Mouse (Mus musculus) C2C12 (cell line): ENCODE measurements at regions not wholly inside any gene's neighbourhood (a gene's known extent, or its start where the extent isn't known, plus 50 kb on each side); places are given as distances from the start of the nearest gene placed in this dataset.

Experiments
- H3K27me3 ChIP-seq: one replicate; pipeline ENCODE4 v1.6.1; 2011; ENCODE audit not compliant: control insufficient read depth, insufficient read depth, insufficient read length
- H3K36me3 ChIP-seq: one replicate; pipeline ENCODE4 v1.6.1; 2011; ENCODE audit not compliant: control insufficient read depth, insufficient read depth
- H3K4me3 ChIP-seq: one replicate; pipeline ENCODE4 v1.5.1; 2011; ENCODE audit warnings: mild to moderate bottlenecking, control low read depth; ENCODE audit not compliant: poor library complexity, insufficient read depth, severe bottlenecking
- H3K79me2 ChIP-seq: one replicate; pipeline ENCODE4 v1.6.1; 2011; ENCODE audit not compliant: control insufficient read depth, insufficient read depth
- H3K79me3 ChIP-seq: one replicate; pipeline ENCODE4 v1.6.1; 2011; ENCODE audit warnings: low read depth, control low read depth
- H3ac ChIP-seq: one replicate; pipeline ENCODE3; 2011; ENCODE audit warnings: low read depth; ENCODE audit not compliant: control insufficient read depth, insufficient read length
- CEBPB ChIP-seq: IDR thresholded peaks from one replicate; pipeline ENCODE4 v1.6.1; 2011; ENCODE audit warnings: low read depth, mild to moderate bottlenecking, control low read depth, moderate library complexity
- CTCF ChIP-seq: IDR thresholded peaks from one replicate; pipeline ENCODE4 v1.5.1; 2011; ENCODE audit not compliant: control insufficient read depth, insufficient read depth, insufficient read length
- FOSL1 ChIP-seq: IDR thresholded peaks from one replicate; pipeline ENCODE4 v1.8.0; 2011; ENCODE audit warnings: mild to moderate bottlenecking, low read length; ENCODE audit not compliant: poor library complexity, insufficient read depth, severe bottlenecking
- MAX ChIP-seq: IDR thresholded peaks from one replicate; pipeline ENCODE4 v1.6.1; 2011; ENCODE audit warnings: mild to moderate bottlenecking, control low read depth
- MYOD1 ChIP-seq: IDR thresholded peaks from one replicate; pipeline ENCODE4 v1.6.1; 2011; ENCODE audit warnings: low read depth; ENCODE audit not compliant: control insufficient read depth, insufficient read length
- MYOG ChIP-seq: IDR thresholded peaks from one replicate; pipeline ENCODE4 v1.6.1; 2011; ENCODE audit not compliant: control insufficient read depth, insufficient read length; ENCODE audit errors: extremely low read depth
- USF1 ChIP-seq: IDR thresholded peaks from one replicate; pipeline ENCODE4 v1.6.1; 2011; ENCODE audit warnings: low read depth, mild to moderate bottlenecking, control low read depth, moderate library complexity

DNA sequence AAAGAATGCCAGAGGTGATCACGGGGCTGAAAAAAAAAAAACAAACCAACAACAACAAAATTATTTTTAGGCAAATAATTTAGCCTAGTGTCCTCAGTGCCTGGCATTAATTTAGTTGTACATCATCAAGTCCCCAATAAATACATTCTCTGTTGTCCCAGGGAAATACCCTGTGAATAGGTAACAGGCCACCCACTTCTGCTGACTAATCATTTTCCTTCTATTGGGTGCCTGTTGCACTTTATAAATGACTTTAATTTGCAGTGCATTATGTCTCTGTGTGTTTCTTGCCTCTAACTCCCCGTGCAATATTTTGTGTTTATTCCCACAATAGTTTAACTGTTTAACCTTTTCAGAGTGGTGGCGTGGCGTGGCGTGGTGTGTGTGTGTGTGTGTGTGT is 168.9 kb downstream of the Cbln1 start:
- no peak for TF ChIP-seq MYOD1
- no peak for TF ChIP-seq USF1
- TF ChIP-seq MAX, result no peak
- TF ChIP-seq MYOG, result no peak
- H3K4me3 ChIP-seq, result no peak overlapping the region
- H3K79me3 ChIP-seq, result no peaks in the 10 kb centered on the region
- H3ac ChIP-seq, result no peak overlapping the region
- H3K79me2 ChIP-seq, result no peaks in the 10 kb centered on the region
- H3K27me3 ChIP-seq, result no peaks in the 10 kb centered on the region
- H3K36me3 ChIP-seq, result no peaks in the 10 kb centered on the region

DNA sequence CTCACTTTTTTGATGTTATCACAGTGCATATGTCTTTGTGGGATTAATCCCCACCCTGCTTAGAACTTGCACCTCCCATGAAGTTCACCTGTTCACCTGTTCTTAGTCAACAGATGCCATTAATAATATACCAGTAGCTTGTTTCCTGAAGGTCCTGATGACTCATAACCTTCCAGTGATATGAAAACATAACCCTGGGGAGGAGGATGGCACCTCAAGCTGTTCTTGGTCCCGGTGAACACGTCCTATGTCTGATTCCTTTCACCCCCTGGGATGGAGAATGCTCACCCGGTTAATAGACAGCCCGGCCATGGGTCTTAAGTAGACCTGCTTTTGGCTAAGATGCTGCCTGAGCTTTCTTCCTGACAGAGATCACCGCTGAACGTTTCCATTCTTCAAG is 174.6 kb downstream of the Cbln1 start:
- TF ChIP-seq CEBPB (no peak), MAX (no peak), FOSL1 (no peak), MYOD1 (no peak), CTCF (no peak), MYOG (no peak), USF1 (no peak)
- Histone ChIP-seq H3K36me3 (no peaks in the 10 kb centered on the region), H3K4me3 (no peak overlapping the region), H3ac (no peak overlapping the region), H3K79me2 (no peaks in the 10 kb centered on the region), H3K79me3 (no peaks in the 10 kb centered on the region), H3K27me3 (no peaks in the 10 kb centered on the region)

DNA sequence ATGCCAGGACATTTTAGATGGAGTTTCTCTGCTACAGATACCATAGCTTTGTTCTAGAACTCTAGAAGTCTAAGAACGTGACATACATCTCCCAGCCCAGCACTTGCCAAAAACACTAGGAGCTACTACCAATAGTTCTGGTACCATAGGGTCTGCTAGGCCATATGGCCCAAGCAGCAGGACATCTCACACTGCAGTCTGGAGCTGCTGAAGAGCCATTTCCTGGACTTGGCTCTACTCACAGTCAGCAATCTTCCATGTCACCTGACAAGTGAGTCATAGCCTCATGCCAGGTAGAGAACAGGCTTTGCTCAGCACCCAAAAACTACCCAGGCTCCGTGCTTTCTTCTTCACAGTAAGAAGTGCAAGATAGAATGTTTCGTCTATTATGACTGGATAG is 175.1 kb downstream of the Cbln1 start:
- no peaks in the 10 kb centered on the region for H3K27me3 ChIP-seq
- no peak overlapping the region for H3ac ChIP-seq
- TF ChIP-seq CTCF, result no peak
- TF ChIP-seq MYOD1, result no peak
- TF ChIP-seq USF1, result no peak
- H3K36me3 ChIP-seq, result no peaks in the 10 kb centered on the region
- H3K4me3 ChIP-seq, result no peak overlapping the region
- no peaks in the 10 kb centered on the region for H3K79me2 ChIP-seq
- H3K79me3 ChIP-seq, result no peaks in the 10 kb centered on the region

DNA sequence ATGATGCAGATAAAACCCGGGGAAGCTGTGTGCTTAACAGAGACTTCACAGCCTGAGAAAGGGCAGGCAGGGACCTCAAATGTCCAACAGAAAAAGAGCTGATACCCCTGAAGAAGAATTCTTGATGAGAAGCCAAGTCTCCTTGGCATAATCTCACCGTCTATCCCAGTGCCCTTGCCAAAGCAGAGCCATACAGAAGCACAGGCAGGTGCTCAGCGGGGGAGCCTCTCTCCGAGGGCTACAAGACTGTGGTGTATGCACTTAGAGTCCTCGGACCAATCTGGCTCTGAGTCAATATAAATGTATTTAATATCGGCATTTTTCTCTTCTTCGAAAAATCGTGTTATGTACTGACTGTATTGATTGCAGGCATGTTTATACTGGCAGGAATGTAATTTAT is 186.3 kb downstream of the Cbln1 start:
- H3K79me3 ChIP-seq, result no peaks in the 10 kb centered on the region
- H3K4me3 ChIP-seq, result no peak overlapping the region
- TF ChIP-seq CEBPB (no peak), MAX (no peak), MYOG (no peak), MYOD1 (no peak), CTCF (no peak)
- H3ac ChIP-seq, result no peak overlapping the region
- no peaks in the 10 kb centered on the region for H3K79me2 ChIP-seq
- no peaks in the 10 kb centered on the region for H3K36me3 ChIP-seq
- H3K27me3 ChIP-seq, result no peaks in the 10 kb centered on the region

DNA sequence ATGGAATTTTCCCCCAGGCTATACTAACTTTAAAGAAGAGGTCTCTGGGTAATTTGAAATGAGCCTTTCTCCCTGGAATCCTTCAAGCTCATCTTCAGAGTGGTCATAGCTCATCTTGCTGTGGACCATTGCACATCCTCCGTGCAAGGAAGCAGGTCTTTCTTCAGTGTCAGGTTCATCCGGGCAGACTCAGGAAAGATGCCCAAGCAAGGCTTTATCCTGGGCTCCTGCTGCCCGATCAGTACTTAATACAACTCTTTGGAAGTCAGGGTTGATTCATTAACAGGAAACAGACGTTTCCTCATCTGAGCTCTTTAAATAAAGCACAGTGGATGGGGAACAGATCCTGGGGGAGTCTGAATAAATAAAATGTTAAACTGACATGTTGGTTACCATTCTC is 188.1 kb downstream of the Cbln1 start:
- Histone ChIP-seq H3K4me3 (no peak overlapping the region), H3K79me2 (no peaks in the 10 kb centered on the region), H3ac (no peak overlapping the region), H3K79me3 (no peaks in the 10 kb centered on the region), H3K36me3 (no peaks in the 10 kb centered on the region), H3K27me3 (no peaks in the 10 kb centered on the region)
- TF ChIP-seq CTCF (no peak), FOSL1 (no peak), MYOG (no peak)

DNA sequence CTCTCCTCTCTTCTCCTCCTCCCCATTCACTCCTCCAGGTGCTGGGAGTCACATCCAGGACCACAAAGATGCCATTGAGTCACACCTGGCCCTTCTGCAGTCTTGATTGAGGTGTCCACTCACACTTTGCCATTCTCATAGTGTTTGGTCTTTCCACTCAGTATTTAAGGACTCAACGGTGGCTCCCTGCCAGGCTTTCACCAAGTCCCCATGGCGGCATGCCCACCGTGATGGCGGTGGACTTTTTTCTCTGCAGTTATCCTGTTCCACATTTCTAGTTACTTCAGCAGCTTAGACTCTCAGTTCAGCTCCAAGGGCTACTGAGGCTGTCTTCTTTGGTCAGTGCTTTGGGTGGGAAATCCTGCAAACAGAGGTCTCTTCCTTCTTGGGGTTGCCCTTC is 189.9 kb downstream of the Cbln1 start:
- no peak overlapping the region for H3ac ChIP-seq
- no peaks in the 10 kb centered on the region for H3K79me2 ChIP-seq
- H3K27me3 ChIP-seq, result no peaks in the 10 kb centered on the region
- TF ChIP-seq CTCF, result no peak
- no peak for TF ChIP-seq MYOD1
- no peak for TF ChIP-seq MAX
- TF ChIP-seq USF1, result no peak
- no peak for TF ChIP-seq FOSL1
- no peak for TF ChIP-seq CEBPB
- no peak for TF ChIP-seq MYOG
- no peaks in the 10 kb centered on the region for H3K79me3 ChIP-seq
- no peaks in the 10 kb centered on the region for H3K36me3 ChIP-seq
- no peak overlapping the region for H3K4me3 ChIP-seq

DNA sequence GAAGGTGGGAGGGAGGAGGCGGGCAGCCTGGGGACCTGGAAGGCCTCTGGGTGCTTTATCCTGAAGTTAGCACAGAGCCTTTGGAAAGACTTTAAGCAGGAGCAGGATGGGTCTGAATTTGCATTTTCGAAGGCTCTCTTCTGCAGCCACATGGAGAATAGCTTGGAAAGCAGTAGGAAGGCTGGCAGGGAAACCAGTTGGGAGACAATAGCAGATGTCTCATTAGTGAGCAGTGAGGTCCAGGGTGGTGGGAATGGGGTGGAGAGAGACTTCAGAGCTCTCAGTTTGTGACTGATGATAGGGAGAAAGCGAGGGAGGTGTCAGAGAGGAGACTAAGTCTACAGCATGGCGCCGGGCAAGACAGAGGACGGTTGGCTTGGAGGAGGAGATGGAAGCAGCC is 199.1 kb downstream of the Cbln1 start:
- Histone ChIP-seq H3K4me3 (no peak overlapping the region), H3K79me2 (no peaks in the 10 kb centered on the region), H3ac (no peak overlapping the region), H3K36me3 (no peaks in the 10 kb centered on the region), H3K27me3 (no peaks in the 10 kb centered on the region), H3K79me3 (no peaks in the 10 kb centered on the region)
- no peak for TF ChIP-seq FOSL1
- no peak for TF ChIP-seq MAX
- TF ChIP-seq CEBPB, result no peak
